Mouse (Mus musculus): ENCODE data around the gene Scoc. TPM values are rescaled to one million over a fixed set of nuclear protein-coding genes. Genes with fewer than 3 reads are reported as not detected.

Gene Scoc
- polyA plus RNA-seq, 1 experiment from 2014 or later: 104 TPM

DNA sequence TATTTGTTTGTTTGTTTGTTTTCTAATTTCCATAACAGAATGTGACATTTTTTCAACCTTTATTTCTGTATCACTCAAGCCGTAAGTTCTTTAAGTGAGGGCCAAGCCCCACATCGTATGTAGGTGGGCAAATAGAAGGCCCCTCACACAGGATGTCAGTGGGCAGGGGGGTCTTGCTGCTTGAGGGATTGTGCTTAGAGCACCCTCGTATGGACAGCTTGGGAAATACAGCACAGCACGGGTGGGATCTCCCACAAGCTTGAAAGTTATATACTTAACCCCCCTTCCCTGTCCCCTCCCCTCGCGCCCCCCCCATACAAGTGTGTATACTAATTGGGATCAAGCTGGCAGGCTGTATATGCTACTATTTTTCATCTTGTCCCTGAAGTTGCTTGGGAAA is 51.4 kb downstream of the Scoc start:
- Histone ChIP-seq H3K36me3 (ENCODE audit: insufficient read depth, low read length) (no peaks in the 10 kb centered on the region), H3K9ac (replicated peaks; ENCODE audit: low read length) (no peak overlapping the region), H3K4me3 (ENCODE audit: low read length) (no peak overlapping the region), H3K4me2 (replicated peaks; ENCODE audit: low read depth, low read length) (no peak overlapping the region), H3K27ac (ENCODE audit: low read length) (no peak overlapping the region), H3K27me3 (ENCODE audit: insufficient read depth, low read length) (no peaks in the 10 kb centered on the region), H3K9me3 (ENCODE audit: low read length) (no peaks in the 10 kb centered on the region), H3K4me1 (ENCODE audit: insufficient read depth, low read length) (no peaks in the 10 kb centered on the region)
- 42% methylated on average over 6 of the region's 6 CpGs for WGBS
- ATAC-seq (ENCODE audit: low FRiP score, low TSS enrichment): no peak

DNA sequence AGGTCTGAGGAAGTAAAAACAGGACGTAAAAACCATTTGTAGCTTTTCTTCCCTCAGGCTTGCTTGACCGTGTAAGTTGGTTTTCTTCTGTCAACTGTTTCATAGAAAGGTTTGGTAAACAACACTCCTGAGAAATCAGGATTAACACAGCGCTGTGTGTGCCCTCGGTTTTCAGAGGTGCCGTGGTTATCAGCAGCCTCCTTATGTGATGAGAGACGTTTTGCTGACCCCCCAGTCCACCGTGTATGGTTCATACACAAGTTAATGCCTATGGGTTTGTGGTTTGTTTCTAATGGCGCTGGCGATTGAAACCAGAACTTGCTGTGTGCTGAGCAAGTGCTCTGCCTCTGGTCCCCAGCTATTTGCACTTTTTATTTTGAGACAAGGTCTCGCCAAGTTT is 52.6 kb downstream of the Scoc start:
- no peak for ATAC-seq (ENCODE audit: low FRiP score, low TSS enrichment)

DNA sequence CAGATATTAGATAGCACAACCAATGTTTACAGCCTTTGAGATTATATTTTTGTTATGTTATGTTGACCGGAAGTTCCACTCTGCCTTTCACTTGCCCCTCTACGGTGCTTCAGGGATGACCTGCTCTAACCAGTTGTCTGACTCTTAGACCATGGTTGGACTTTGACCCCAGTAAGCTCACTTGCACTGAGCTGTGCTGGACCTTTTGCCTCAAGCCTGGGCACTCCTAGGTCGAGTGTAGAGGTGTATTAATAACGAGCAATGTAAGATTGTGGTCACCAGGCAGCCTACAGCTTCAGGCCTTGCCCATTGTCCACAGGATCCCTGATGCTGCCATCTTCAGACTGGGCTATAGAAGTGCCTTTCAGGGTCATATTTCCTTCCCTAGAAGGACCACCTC is 60.5 kb downstream of the Scoc start:
- no peak overlapping the region for H3K27ac ChIP-seq (ENCODE audit: low read length)
- H3K4me1 ChIP-seq (ENCODE audit: insufficient read depth, low read length): no peaks in the 10 kb centered on the region
- H3K4me2 ChIP-seq (replicated peaks; ENCODE audit: low read depth, low read length): no peak overlapping the region
- H3K27me3 ChIP-seq (ENCODE audit: insufficient read depth, low read length): no peaks in the 10 kb centered on the region
- WGBS: 71% methylated on average over 4 of the region's 4 CpGs
- H3K4me3 ChIP-seq (ENCODE audit: low read length): no peak overlapping the region
- no peak for ATAC-seq (ENCODE audit: low FRiP score, low TSS enrichment)
- H3K9me3 ChIP-seq (ENCODE audit: low read length): no peaks in the 10 kb centered on the region; the same call in 1 of the 2 replicates
- no peak overlapping the region for H3K9ac ChIP-seq (replicated peaks; ENCODE audit: low read length)
- no peaks in the 10 kb centered on the region for H3K36me3 ChIP-seq (ENCODE audit: insufficient read depth, low read length)

More for the DNA sequence above, 52.6 kb downstream of the Scoc start:
- no peak overlapping the region for H3K4me2 ChIP-seq (replicated peaks; ENCODE audit: low read depth, low read length)
- H3K9ac ChIP-seq (replicated peaks; ENCODE audit: low read length): no peak overlapping the region
- H3K27me3 ChIP-seq (ENCODE audit: insufficient read depth, low read length): no peaks in the 10 kb centered on the region
- WGBS: 84% methylated on average over 10 of the region's 10 CpGs
- H3K36me3 ChIP-seq (ENCODE audit: insufficient read depth, low read length): no peaks in the 10 kb centered on the region
- H3K4me3 ChIP-seq (ENCODE audit: low read length): no peak overlapping the region
- H3K4me1 ChIP-seq (ENCODE audit: insufficient read depth, low read length): no peaks in the 10 kb centered on the region
- H3K9me3 ChIP-seq (ENCODE audit: low read length): no peaks in the 10 kb centered on the region
- H3K27ac ChIP-seq (ENCODE audit: low read length): no peak overlapping the region

DNA sequence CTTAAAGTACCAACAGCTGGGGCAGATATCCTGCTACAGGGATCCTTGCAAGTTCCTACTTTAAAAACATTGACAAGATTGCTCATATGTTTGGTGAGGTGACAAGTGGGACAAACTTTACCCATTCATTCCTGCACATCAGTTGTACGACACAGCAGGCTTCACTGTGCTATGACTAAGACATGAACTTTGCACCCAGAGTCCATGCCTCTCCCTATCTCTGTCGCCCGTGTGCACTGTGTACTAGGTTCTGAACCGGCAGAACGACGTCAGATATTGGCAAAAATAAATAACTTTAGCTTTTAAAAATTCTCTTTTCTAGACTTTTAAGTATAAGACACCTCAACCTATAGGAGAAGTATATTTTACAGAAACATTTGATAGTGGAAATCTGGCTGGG is 61.5 kb downstream of the Scoc start:
- Histone ChIP-seq H3K27me3 (ENCODE audit: insufficient read depth, low read length) (no peaks in the 10 kb centered on the region), H3K4me3 (ENCODE audit: low read length) (no peak overlapping the region), H3K4me2 (replicated peaks; ENCODE audit: low read depth, low read length) (no peak overlapping the region), H3K27ac (ENCODE audit: low read length) (no peak overlapping the region), H3K36me3 (ENCODE audit: insufficient read depth, low read length) (no peaks in the 10 kb centered on the region), H3K4me1 (ENCODE audit: insufficient read depth, low read length) (no peaks in the 10 kb centered on the region), H3K9ac (replicated peaks; ENCODE audit: low read length) (no peak overlapping the region), H3K9me3 (ENCODE audit: low read length) (no peaks in the 10 kb centered on the region; the same call in 1 of the 2 replicates)
- WGBS: 84% methylated on average over 6 of the region's 6 CpGs
- no peak for ATAC-seq (ENCODE audit: low FRiP score, low TSS enrichment)

DNA sequence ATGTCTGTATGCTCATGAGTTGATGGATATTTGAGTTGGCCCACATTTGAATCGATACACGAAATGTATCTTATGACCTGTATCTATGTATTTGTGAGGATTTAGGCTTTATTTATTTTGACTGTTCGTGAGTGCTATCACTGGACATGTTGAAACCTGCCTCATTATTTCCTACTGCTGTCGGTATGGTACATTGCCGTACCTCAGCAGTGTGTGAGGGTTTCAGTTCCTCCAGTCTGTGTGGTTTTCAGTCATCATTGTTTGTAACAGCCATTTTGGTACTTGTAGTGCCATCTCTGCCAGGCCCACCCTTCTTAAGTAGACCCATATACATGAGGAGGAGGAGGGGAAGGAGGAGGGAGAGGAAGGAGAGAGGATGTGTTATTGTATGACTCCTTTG is 63.9 kb downstream of the Scoc start:
- Histone ChIP-seq H3K36me3 (ENCODE audit: insufficient read depth, low read length) (no peaks in the 10 kb centered on the region), H3K9me3 (ENCODE audit: low read length) (no peaks in the 10 kb centered on the region; the same call in 1 of the 2 replicates), H3K27me3 (ENCODE audit: insufficient read depth, low read length) (peaks cover 15% of the 10 kb centered on the region), H3K27ac (ENCODE audit: low read length) (no peak overlapping the region), H3K4me2 (replicated peaks; ENCODE audit: low read depth, low read length) (no peak overlapping the region), H3K9ac (replicated peaks; ENCODE audit: low read length) (no peak overlapping the region), H3K4me1 (ENCODE audit: insufficient read depth, low read length) (0 out of 2 replicates have a peak, but pooled peaks cover 7% of the 10 kb centered on the region), H3K4me3 (ENCODE audit: low read length) (no peak overlapping the region)
- no peak for ATAC-seq (ENCODE audit: low FRiP score, low TSS enrichment)
- WGBS: 91% methylated on average over 5 of the region's 5 CpGs

DNA sequence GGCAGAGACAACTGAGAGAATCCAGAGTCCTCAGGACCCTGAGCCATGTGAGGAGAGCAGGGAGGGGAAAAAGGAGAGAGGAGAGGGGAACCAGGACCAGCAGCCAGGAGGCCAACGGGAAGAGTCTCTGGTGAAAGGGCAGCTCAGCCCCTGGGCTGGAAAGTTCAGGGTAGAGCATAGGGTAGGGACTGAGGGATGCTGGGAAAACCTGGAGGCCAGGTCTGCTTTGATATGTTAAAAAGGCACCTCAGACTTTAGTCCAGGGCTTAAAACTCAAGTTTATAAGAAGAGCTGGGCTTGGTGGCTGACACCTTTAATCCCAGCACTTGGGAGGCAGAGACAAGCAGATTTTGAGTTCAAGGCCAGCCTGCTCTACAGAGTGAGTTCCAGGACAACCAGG is 65.7 kb downstream of the Scoc start:
- ATAC-seq (ENCODE audit: low FRiP score, low TSS enrichment): no peak
- H3K4me3 ChIP-seq (ENCODE audit: low read length): no peak overlapping the region
- H3K27me3 ChIP-seq (ENCODE audit: insufficient read depth, low read length): peaks cover 27% of the 10 kb centered on the region
- H3K4me2 ChIP-seq (replicated peaks; ENCODE audit: low read depth, low read length): no peak overlapping the region
- H3K36me3 ChIP-seq (ENCODE audit: insufficient read depth, low read length): no peaks in the 10 kb centered on the region
- H3K9ac ChIP-seq (replicated peaks; ENCODE audit: low read length): no peak overlapping the region
- H3K4me1 ChIP-seq (ENCODE audit: insufficient read depth, low read length): 0 out of 2 replicates have a peak, but pooled peaks cover 7% of the 10 kb centered on the region
- WGBS: 60% methylated on average over 1 of the region's 1 CpGs
- H3K9me3 ChIP-seq (ENCODE audit: low read length): no peaks in the 10 kb centered on the region
- H3K27ac ChIP-seq (ENCODE audit: low read length): no peak overlapping the region

DNA sequence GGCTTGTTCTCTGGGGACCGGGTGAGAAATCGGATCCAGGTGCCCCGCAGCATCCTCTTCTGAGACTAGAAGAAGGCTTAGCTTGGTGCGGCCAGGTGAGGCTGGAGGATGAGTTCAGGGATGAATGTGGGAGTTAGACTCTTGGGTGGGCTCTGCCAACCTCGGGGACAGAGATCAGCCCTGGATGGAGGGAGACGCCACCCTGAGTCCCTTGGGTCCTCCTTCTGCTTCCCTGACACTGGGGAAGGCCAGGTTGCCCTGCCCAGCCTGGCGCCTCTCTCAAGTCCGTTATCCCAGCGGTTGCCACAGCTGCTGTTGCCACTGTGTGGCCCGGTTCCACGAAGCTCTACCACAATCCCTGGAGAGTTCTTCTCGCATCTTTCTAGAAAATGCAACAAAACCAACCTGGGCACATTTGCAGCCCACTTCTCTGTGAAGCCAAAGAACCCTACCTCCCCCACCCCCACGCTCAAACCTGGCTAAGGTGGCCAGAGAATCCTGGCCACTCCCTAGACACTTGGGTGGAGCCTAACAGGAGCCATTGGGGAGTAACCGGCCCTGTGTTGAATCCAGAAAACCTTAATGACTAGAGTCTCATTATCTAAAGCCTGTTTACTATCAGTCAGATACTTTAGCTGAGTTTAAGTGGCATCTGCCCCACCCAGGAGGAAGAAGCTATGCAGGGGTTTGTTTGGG is 68.0 kb downstream of the Scoc start:
- Histone ChIP-seq H3K4me2 (replicated peaks; ENCODE audit: low read depth, low read length) (peak overlapping the region; percentile 74), H3K27ac (ENCODE audit: low read length) (no peak overlapping the region), H3K4me1 (ENCODE audit: insufficient read depth, low read length) (0 out of 2 replicates have a peak, but pooled peaks cover 7% of the 10 kb centered on the region), H3K9me3 (ENCODE audit: low read length) (no peaks in the 10 kb centered on the region), H3K36me3 (ENCODE audit: insufficient read depth, low read length) (no peaks in the 10 kb centered on the region), H3K27me3 (ENCODE audit: insufficient read depth, low read length) (peaks cover 27% of the 10 kb centered on the region), H3K9ac (replicated peaks; ENCODE audit: low read length) (peak overlapping the region; percentile 41; the same call in 1 of the 2 replicates), H3K4me3 (ENCODE audit: low read length) (peak overlapping the region; percentile 53)
- WGBS: 8% methylated on average over 14 of the region's 14 CpGs
- no peak for ATAC-seq (ENCODE audit: low FRiP score, low TSS enrichment)

DNA sequence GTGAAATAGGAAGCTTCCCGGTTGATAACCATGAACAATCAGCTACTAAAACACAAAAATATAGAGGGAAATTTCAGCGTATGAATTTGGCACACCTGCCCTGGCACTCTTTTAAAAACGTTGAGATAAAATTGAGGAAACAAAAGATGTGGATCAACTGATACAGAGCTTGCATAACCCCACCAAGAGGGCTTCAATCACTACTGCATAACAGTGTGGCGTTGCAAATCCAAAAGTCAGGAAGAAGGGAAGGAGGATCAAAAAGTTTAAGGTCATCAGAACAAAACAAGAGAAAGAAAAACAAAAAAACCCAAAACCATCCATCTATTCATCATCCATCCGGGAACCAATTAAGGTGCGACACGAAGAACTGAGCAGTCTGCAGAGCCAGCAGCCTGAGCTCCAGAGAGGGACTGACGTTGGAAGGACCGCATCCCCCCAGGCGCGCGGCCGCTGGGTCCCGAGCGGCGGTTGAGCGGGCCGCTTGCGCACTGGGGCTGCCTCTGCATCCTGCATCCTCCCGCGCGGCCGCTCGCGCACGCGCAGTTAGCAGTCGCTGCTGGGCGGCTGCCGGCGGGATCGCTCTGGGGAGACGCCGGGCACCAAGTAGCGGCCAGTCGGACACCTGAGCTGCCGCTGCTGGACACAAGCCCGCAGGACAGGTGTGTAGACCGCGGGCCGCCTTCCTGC is 68.7 kb downstream of the Scoc start, which contains the start of gene Clgn:
Gene Clgn (plus strand): TSS at position 552 of the 690 bp plus-strand sequence.
- H3K9me3 ChIP-seq (ENCODE audit: low read length): no peaks in the 10 kb centered on the region
- no peak within 1 kb of the TSS for H3K27ac ChIP-seq (ENCODE audit: low read length)
- no peaks in the 10 kb centered on the region for H3K36me3 ChIP-seq (ENCODE audit: insufficient read depth, low read length)
- peak within 1 kb of the TSS; percentile 74 for H3K4me2 ChIP-seq (replicated peaks; ENCODE audit: low read depth, low read length)
- peak; percentile 90 for ATAC-seq (ENCODE audit: low FRiP score, low TSS enrichment)
- peaks cover 27% of the 10 kb centered on the region for H3K27me3 ChIP-seq (ENCODE audit: insufficient read depth, low read length)
- H3K4me1 ChIP-seq (ENCODE audit: insufficient read depth, low read length): 0 out of 2 replicates have a peak, but pooled peaks cover 7% of the 10 kb centered on the region
- H3K4me3 ChIP-seq (ENCODE audit: low read length): peak within 1 kb of the TSS; percentile 53
- WGBS: 4% methylated on average over 41 of the region's 41 CpGs
- H3K9ac ChIP-seq (replicated peaks; ENCODE audit: low read length): peak within 1 kb of the TSS; percentile 41; the same call in 1 of the 2 replicates

DNA sequence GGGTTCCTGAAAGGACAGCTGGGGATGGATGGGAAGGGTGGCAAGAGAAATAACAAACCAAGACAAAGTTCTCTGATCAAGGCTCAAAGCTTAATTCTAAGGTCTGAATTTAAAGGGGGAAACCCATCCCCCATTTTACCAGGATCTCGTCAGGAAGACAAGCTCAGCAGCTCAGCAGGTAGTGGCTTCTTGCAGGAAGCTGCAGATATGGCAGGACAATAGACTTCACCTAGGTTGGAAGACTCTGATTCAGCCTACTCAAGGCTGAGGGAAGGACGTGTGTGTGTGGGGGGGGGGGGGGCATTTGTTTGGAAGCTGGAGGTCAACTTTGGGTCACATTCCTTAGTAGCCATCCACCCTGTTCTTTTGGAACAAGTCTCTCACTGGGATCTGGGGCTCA is 75.3 kb downstream of the Scoc start:
- no peak for ATAC-seq (ENCODE audit: low FRiP score, low TSS enrichment)

DNA sequence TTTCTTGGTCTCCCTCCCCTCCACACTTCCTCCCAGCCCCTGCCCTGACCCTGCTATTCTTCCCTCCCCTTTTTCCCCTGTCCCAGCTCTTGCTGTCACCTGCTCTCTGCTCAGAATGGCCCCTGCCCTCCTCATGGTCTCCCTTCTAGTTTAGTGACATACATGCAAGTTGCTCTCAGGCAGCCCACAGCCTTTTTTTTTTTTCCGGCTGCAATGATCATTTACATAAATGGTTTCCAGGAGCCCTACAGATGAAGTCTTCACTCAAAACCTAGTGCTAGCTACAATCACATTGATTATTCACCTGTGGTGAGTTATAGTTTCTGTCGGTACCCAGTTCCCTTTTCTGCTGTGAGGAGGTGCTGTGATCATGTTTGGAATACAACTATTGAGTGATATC is 77.2 kb downstream of the Scoc start:
- ATAC-seq (ENCODE audit: low FRiP score, low TSS enrichment): no peak
- WGBS: 74% methylated on average over 2 of the region's 2 CpGs
- Histone ChIP-seq H3K4me3 (ENCODE audit: low read length) (no peak overlapping the region), H3K9ac (replicated peaks; ENCODE audit: low read length) (no peak overlapping the region), H3K4me2 (replicated peaks; ENCODE audit: low read depth, low read length) (no peak overlapping the region), H3K9me3 (ENCODE audit: low read length) (no peaks in the 10 kb centered on the region), H3K4me1 (ENCODE audit: insufficient read depth, low read length) (no peaks in the 10 kb centered on the region), H3K36me3 (ENCODE audit: insufficient read depth, low read length) (no peaks in the 10 kb centered on the region), H3K27ac (ENCODE audit: low read length) (no peak overlapping the region), H3K27me3 (ENCODE audit: insufficient read depth, low read length) (no peaks in the 10 kb centered on the region)

More for the DNA sequence above, 75.3 kb downstream of the Scoc start:
- H3K9me3 ChIP-seq (ENCODE audit: low read length): no peaks in the 10 kb centered on the region
- H3K4me1 ChIP-seq (ENCODE audit: insufficient read depth, low read length): no peaks in the 10 kb centered on the region
- no peak overlapping the region for H3K27ac ChIP-seq (ENCODE audit: low read length)
- 49% methylated on average over 2 of the region's 2 CpGs for WGBS
- 0 out of 2 replicates have a peak, but pooled peaks cover under 1% of the 10 kb centered on the region for H3K27me3 ChIP-seq (ENCODE audit: insufficient read depth, low read length)
- no peak overlapping the region for H3K4me2 ChIP-seq (replicated peaks; ENCODE audit: low read depth, low read length)
- no peak overlapping the region for H3K4me3 ChIP-seq (ENCODE audit: low read length)
- H3K36me3 ChIP-seq (ENCODE audit: insufficient read depth, low read length): no peaks in the 10 kb centered on the region
- H3K9ac ChIP-seq (replicated peaks; ENCODE audit: low read length): no peak overlapping the region
